ENCODE assay signal across 9 mouse cellular contexts in genomic region chr13:38407611-38408315, GRCm38 (mm10).
DNase-seq lines count a peak whose midpoint lies in the region; ATAC-seq and TF ChIP-seq lines count a peak whose summit lies in the region.
"Had no signal": no experiment of that assay in that cellular context is flagged by ENCODE, and none has a peak within 500 bp of the region (broad histone marks: within the 10 kb centered on the region; RNA-seq: fewer than 3 reads in every experiment).

No protein-coding gene starts in this region.

- H3K36me3 ChIP-seq in intestine, embryonic 14.5 days (ENCODE audit: control insufficient read depth, insufficient read depth, low read length), result no peaks in the 10 kb centered on the region
- H3K36me3 ChIP-seq in intestine, postnatal 0 days (ENCODE audit: control insufficient read depth, insufficient read depth), result no peaks in the 10 kb centered on the region
- no peaks in the 10 kb centered on the region for H3K36me3 ChIP-seq in embryonic facial prominence, embryonic 10.5 days (replicated peaks)
- H3K36me3 ChIP-seq: liver, embryonic 13.5 days had no signal

- H3K9ac ChIP-seq in intestine, embryonic 14.5 days (ENCODE audit: low read length), result no peak overlapping the region
- H3K9ac ChIP-seq in intestine, postnatal 0 days (ENCODE audit: low read depth, low read length), result no peak overlapping the region
- H3K9ac ChIP-seq: liver, embryonic 13.5 days had no signal

- H3K4me2 ChIP-seq in intestine, embryonic 14.5 days (ENCODE audit: low read length), result no peak overlapping the region
- H3K4me2 ChIP-seq in intestine, postnatal 0 days (replicated peaks; ENCODE audit: low read depth), result no peak overlapping the region
- H3K4me2 ChIP-seq: liver, embryonic 13.5 days had no signal

- no peak for TF ChIP-seq CTCF in intestine, postnatal 0 days (IDR thresholded peaks at IDR 0.05; ENCODE audit: low read depth)

- WGBS in intestine, embryonic 14.5 days, result 47% methylated on average over 6 of the region's 6 CpGs
- WGBS in intestine, postnatal 0 days, result 62% methylated on average over 6 of the region's 6 CpGs
- WGBS in embryonic facial prominence, embryonic 10.5 days, result 76% methylated on average over 6 of the region's 6 CpGs

- H3K27me3 ChIP-seq in intestine, embryonic 14.5 days (replicated peaks; ENCODE audit: control insufficient read depth, insufficient read depth, low read length), result no peaks in the 10 kb centered on the region
- H3K27me3 ChIP-seq in intestine, postnatal 0 days (replicated peaks; ENCODE audit: control insufficient read depth, insufficient read depth, low read length), result no peaks in the 10 kb centered on the region
- H3K27me3 ChIP-seq in embryonic facial prominence, embryonic 10.5 days (replicated peaks; ENCODE audit: low read depth, poor library complexity, severe bottlenecking), result no peaks in the 10 kb centered on the region
- H3K27me3 ChIP-seq: liver, embryonic 13.5 days had no signal

- H3K4me1 ChIP-seq in intestine, embryonic 14.5 days (replicated peaks; ENCODE audit: control insufficient read depth, insufficient read depth, low read length), result peaks cover 33% of the 10 kb centered on the region
- no peaks in the 10 kb centered on the region for H3K4me1 ChIP-seq in intestine, postnatal 0 days (replicated peaks; ENCODE audit: control insufficient read depth, insufficient read depth, low read length)
- peaks cover 17% of the 10 kb centered on the region for H3K4me1 ChIP-seq in embryonic facial prominence, embryonic 10.5 days
- H3K4me1 ChIP-seq: liver, embryonic 13.5 days had no signal

- no peak for ATAC-seq in intestine, embryonic 14.5 days (replicated peaks; ENCODE audit: low FRiP score, low TSS enrichment, low read depth)
- no peak for ATAC-seq in intestine, postnatal 0 days

- H3K9me3 ChIP-seq in intestine, embryonic 14.5 days (ENCODE audit: control insufficient read depth, low read length), result no peaks in the 10 kb centered on the region
- no peaks in the 10 kb centered on the region for H3K9me3 ChIP-seq in intestine, postnatal 0 days (ENCODE audit: control insufficient read depth)
- no peaks in the 10 kb centered on the region for H3K9me3 ChIP-seq in embryonic facial prominence, embryonic 10.5 days
- H3K9me3 ChIP-seq: liver, embryonic 13.5 days had no signal

- no peak overlapping the region for H3K4me3 ChIP-seq in intestine, embryonic 14.5 days (ENCODE audit: low read depth, low read length)
- no peak overlapping the region for H3K4me3 ChIP-seq in intestine, postnatal 0 days (ENCODE audit: low read depth, low read length)
- no peak overlapping the region for H3K4me3 ChIP-seq in embryonic facial prominence, embryonic 10.5 days
- H3K4me3 ChIP-seq: liver, embryonic 13.5 days had no signal

- no peak for DNase-seq in intestine, embryonic 14.5 days (ENCODE audit: low spot score)
- peak; percentile 34 for DNase-seq in R1 (ENCODE audit: low read depth, low spot score)
- DNase-seq in embryonic facial prominence, embryonic 10.5 days (ENCODE audit: low spot score), result peak; percentile 24
- DNase-seq in kidney, postnatal 14 days, result peak; percentile 35
- no peak for DNase-seq in adrenal gland, postnatal 10 days
- DNase-seq in adrenal gland, postnatal 4 days (ENCODE audit: low spot score in 2 of 2), result no peak
- DNase-seq: liver, embryonic 13.5 days; thymus, postnatal 25 days had no signal

- H3K27ac ChIP-seq in intestine, embryonic 14.5 days (ENCODE audit: low read depth), result peak overlapping the region; percentile 28; the same call in 1 of the 2 replicates
- H3K27ac ChIP-seq in intestine, postnatal 0 days (ENCODE audit: low read depth, low read length), result no peak overlapping the region
- no peak overlapping the region for H3K27ac ChIP-seq in embryonic facial prominence, embryonic 10.5 days (replicated peaks)
- H3K27ac ChIP-seq: liver, embryonic 13.5 days had no signal

Comparison
In these comparisons a context has a peak if more than half of its experiments do, and no peak if none do; other contexts are left out.
1. DNase-seq: peak in R1 (single experiment), embryonic facial prominence, embryonic 10.5 days (single experiment) and kidney, postnatal 14 days (single experiment); none in intestine, embryonic 14.5 days (single experiment), adrenal gland, postnatal 10 days (single experiment) and adrenal gland, postnatal 4 days (0 of 2).